Mouse (Mus musculus): ENCODE results near the gene Pbx4.

The Pbx4 gene

GRCm38 (mm10) chr8:69870907-69871306 lies 38.6 kb downstream of the Pbx4 start:
- no peak for DNase-seq (ENCODE audit: low spot score in 2 of 2)

DNA sequence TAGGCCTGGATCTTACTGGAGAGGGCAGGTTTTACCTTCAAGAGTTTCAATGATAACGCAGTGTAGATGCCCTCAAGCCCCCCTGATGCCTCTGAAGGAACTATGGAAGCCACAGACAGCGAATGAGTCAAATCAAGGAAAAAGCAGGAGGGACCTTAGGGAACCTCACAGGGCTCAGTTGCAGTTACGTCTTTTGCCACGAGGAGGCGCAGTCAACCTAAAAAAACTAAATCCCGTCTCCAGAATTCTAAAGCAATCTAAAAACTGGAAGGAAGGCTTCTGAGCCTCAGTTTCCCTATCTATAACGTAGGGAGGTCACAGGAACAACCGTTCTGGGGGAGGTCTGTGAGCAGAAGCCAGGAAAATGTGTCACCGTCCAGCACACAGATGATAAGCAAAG lies 41.9 kb downstream of the Pbx4 start:
- DNase-seq (ENCODE audit: low spot score in 2 of 2) = peak in 1 of 2 experiments; percentile 58

DNA sequence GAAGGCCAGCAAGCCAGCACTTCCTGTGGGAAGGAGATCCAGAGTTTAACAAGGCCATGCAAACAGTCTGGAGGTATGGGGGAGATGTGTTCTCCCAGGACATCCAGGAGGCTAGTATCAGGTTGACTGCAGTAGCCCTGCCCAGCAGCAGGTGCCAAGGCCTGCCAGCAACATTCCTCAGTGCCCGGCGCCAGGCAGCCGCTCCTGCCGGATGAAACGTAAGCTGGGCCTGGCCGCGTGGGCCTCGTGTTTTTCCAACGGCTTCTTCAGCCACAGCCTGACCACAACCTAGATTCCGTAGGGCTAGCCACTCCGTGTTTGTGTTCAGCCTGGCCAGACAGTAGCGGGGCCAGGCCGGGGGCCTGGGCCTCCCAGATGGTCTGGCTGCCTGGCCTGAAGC lies 42.4 kb downstream of the Pbx4 start:
- no peak for DNase-seq (ENCODE audit: low spot score in 2 of 2)

DNA sequence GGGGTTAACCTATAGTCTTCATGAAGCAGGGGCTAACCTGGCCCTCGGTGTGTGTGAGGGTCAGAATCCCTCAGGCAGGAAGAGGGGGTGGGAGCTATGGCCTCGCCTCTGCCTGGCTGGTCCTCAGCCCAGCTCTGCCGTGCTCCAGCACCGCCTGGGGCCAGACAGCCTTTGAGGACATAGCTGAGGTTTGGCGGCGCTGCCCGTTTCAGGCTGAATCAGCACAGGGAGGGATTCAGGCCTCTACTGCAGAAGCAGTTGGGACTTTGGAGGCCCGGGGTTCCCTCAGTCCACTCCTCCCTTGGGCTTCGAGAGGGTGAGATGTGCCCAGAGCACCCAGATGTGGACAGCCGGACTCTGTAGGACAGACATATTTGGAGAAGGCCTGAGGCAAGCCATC lies 43.8 kb downstream of the Pbx4 start:
- no peak for DNase-seq (ENCODE audit: low spot score in 2 of 2)

GRCm38 (mm10) chr8:69876967-69877366 lies 44.7 kb downstream of the Pbx4 start:
- DNase-seq (ENCODE audit: low spot score in 2 of 2) = no peak

- no peak for DNase-seq (ENCODE audit: low spot score in 2 of 2)
Observed at GRCm38 (mm10) chr8:69877396-69877795, 45.1 kb downstream of the Pbx4 start.

DNA sequence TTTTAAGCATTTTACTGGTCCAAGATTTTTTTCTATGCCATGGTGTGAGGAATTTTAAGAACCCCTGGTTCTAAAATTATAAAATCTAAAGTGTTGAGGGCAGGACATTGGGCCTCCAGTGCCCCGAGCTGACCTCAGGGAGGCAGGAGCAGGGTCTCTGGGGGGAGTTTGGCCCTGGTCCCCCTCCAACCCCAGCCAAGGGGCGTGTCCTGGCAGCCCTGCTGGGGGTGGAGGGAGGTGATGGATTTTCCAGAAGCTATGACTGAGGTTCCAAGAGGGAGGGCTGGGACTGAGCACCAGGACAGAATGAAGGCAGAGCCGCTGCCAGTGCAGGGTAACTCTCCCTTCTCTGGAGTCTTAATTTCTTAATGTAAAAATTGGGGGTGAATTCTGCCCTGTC lies 45.7 kb downstream of the Pbx4 start:
- DNase-seq (ENCODE audit: low spot score in 2 of 2) = no peak

GRCm38 (mm10) chr8:69879678-69880077 lies 47.4 kb downstream of the Pbx4 start:
- no peak for DNase-seq (ENCODE audit: low spot score in 2 of 2)

DNA sequence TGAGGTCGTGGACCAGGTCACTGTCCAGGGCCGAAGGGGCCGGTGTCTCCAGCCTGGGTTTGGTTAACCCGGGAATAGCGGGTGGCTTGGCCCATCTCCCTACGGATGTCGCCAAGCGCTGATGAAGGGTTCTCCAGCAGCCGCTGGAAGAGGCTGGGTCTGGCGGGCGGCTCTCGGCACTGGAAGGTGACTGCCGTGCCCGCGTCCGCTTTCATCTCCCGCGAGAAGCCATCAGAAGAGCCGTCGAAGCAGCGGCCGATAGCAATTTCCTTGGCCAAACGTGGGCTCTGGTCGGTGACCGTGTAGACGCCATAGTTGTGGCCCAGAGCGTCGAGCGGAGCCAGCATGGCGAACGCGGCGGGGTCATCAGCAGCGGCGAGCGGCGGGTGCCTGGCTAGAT lies 48.5 kb downstream of the Pbx4 start:
- DNase-seq (ENCODE audit: low spot score in 2 of 2) = no peak

DNA sequence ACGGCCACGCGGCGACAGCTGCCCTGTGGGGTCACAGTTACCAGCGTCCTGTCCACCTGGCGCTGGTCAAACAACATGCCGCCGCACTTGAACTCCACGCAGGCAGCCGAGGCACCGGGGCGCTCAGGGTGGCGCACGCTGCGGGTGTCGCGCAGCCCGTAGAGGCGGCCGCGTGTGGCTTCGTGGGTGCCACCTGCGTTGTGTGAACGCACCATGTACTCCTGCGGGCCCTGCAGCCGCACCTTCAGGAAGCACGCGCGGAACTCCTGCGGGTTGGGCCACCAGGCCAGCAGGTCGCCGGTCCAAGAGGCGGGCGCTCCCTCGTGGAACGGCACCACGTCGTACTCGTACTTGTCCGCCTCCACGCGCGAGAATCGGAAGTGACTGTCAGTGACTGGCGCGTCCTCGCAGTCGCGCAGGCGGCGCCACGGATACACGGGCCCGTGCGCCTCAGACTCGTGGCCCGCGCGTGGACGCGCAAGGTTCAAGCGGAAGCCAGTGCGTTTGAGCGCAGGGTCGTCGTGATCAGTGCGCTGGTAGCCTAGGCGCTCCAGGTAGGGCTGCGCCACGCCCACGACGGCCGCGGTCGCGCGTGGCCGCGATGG lies 49.1 kb downstream of the Pbx4 start:
- no peak for DNase-seq (ENCODE audit: low spot score in 2 of 2)

GRCm38 (mm10) chr8:69882021-69882756 lies 49.9 kb downstream of the Pbx4 start:
- DNase-seq (ENCODE audit: low spot score in 2 of 2) = peak in 1 of 2 experiments; percentile 72

- DNase-seq (ENCODE audit: low spot score in 2 of 2) = no peak
Observed at GRCm38 (mm10) chr8:69882833-69883600, 50.7 kb downstream of the Pbx4 start.

DNA sequence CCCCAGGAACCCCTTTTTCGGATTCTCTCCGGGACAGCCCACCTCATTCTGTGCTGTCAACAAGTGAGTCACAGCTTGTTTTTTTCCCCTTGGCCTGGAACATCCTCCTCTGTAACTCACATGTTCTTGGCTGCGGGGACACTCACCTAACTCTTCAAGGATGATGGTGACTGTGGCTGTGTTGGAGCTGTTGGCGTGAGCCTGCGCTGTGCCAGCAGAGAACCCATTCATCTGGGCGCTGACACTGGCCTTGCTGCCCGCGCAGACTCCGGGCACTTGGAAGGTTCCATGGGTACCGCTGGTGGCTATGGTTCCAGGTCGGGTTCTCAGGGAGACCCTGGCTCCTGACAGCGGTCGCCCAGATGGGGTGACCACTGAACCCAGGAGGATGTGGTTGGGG lies 51.9 kb downstream of the Pbx4 start:
- no peak for DNase-seq (ENCODE audit: low spot score in 2 of 2)

DNA sequence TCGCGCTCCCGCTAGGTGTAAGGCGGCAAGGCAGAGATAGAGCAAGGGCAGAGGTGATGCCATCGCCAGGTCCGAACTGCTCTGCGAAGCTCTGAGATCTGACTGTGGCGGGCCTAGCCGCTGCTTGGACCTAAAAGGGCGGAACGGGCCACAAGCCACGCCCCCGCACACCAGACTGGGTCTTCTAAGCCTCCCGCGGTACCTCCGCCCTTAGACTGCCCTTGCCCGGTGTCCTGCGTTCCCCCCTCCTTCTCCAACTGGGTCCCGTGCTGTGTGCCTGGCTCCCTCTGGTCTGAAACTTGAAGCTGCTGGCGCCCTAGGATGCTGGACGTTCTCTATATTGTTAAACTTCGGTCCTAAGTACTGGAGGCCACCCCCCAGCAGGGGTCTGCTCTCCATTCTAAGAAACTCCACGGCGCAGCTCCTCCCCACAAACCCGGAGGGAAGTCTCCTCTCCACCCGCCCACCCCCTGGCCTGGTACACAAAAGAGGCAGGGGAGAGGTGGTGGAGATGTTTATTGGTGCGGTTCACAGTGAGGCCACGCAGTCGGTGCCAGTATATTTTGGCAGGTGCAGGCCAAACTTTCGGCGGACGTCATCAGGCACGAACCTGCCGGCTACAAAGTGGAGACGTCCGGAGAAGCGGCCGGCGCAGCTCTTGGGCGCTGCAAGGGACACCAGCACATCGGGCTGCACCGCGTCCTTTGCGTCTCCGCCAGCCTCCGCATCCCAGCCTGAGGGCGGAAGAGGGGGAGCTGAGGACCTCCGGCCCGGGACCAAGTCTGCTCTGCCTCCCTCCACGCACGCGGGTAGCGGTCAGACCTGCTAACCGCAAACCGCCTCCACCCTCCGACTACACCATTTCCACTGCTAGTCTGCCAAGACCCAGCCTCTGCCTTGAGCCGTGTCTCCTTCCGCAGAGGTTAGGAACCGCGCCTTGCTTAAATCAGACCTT lies 55.3 kb downstream of the Pbx4 start, which contains the start of gene Cilp2:
Gene Cilp2 (minus strand): TSS at position 399 of the 955 bp plus-strand sequence.
- no peak for DNase-seq (ENCODE audit: low spot score in 2 of 2)

- DNase-seq (ENCODE audit: low spot score in 2 of 2) = no peak
Observed at GRCm38 (mm10) chr8:69888244-69888866, 56.1 kb downstream of the Pbx4 start.

GRCm38 (mm10) chr8:69888902-69889301 lies 56.6 kb downstream of the Pbx4 start:
- DNase-seq (ENCODE audit: low spot score in 2 of 2) = no peak

GRCm38 (mm10) chr8:69890813-69891241 lies 58.5 kb downstream of the Pbx4 start:
- peak in 1 of 2 experiments; percentile 63 for DNase-seq (ENCODE audit: low spot score in 2 of 2)

DNA sequence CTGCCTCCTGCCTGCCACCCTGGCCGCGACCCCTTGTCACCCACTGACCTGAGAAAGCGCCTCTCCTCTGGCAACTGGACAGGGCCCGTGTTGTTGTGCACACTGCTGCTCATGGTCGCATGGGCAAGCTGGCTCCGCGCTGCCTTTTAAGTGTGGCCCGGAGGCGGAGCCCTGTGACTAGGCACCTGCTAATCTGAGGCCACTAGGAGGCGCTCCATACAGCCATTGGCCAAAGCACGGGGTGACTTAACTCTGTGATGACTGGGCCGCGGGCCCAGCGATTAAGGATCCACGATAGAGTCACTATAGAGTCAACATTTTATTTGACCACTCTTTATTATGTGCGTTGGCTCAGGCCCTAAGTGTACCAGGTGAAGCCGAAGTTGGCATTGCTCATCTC lies 61.6 kb downstream of the Pbx4 start:
- DNase-seq (ENCODE audit: low spot score in 2 of 2) = peak in 1 of 2 experiments; percentile 47

DNA sequence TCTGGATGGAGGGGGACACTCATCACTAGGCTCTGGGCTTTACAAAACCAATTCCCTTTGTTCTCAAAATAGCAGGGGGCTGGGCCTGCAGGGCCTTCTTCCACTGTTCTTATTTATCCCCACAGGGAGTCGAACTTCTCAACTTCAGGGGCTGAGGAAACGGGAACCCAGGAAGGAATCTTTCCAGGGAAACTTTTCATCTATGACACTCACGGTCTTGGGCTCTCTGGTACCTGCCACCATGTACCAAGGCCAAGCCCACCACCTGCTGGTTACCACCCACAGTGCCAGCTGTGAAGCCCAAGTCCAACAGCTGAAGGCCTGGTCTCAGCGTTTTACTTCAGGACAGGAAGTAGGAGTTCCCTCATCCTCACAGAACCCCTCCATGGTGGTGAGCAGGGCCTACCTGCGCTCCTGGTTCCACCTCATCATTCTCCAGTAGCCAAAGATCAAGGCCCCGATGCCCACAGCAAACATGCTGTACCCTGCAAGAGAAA lies 62.6 kb downstream of the Pbx4 start:
- DNase-seq (ENCODE audit: low spot score in 2 of 2) = no peak

GRCm38 (mm10) chr8:69895772-69896451 lies 63.6 kb downstream of the Pbx4 start:
- no peak for DNase-seq (ENCODE audit: low spot score in 2 of 2)

Data from frontal cortex, postnatal 10 days (tissue).